Mouse (Mus musculus) cortical plate, adult 2 months (tissue): ENCODE data around the gene Rdm1. TPM values are rescaled to one million over a fixed set of nuclear protein-coding genes. Genes with fewer than 3 reads are reported as not detected.
"Not testable (repeated sequence)": the region's sequence is repeated elsewhere in the genome, so short reads cannot be mapped to it uniquely, and the experiment has no call there.

ENCODE experiments used
- H3K27ac ChIP-seq: fragments of 200-500 bp; 2 replicates; pipeline ENCODE4 v1.5.1; 2012; ENCODE audit warnings: low read length, control low read depth, inconsistent platforms; ENCODE audit not compliant: insufficient read depth
- H3K4me1 ChIP-seq: fragments of 200-500 bp; 2 replicates; pipeline ENCODE4 v1.6.1; 2011; ENCODE audit warnings: low read length; ENCODE audit not compliant: control insufficient read depth, insufficient read depth
- H3K4me3 ChIP-seq: fragments of 200-500 bp; 2 replicates; pipeline ENCODE4 v1.5.1; 2011; ENCODE audit warnings: mild to moderate bottlenecking, low read length, control low read depth; ENCODE audit not compliant: insufficient read depth
- CTCF ChIP-seq: fragments of 200-500 bp; IDR thresholded peaks from 2 replicates; pipeline ENCODE4 v1.5.1; 2011; ENCODE audit warnings: mild to moderate bottlenecking, control low read depth, low read length; ENCODE audit not compliant: insufficient read depth; ENCODE audit errors: extremely low read depth
- POLR2A ChIP-seq: fragments of 200-500 bp; IDR thresholded peaks from 2 replicates; pipeline ENCODE4 v1.6.1; 2011; ENCODE audit warnings: mild to moderate bottlenecking, low read length, control low read depth; ENCODE audit not compliant: insufficient read depth; ENCODE audit errors: extremely low read depth
- polyA plus RNA-seq: library from polyadenylated mRNA; depleted of rRNA; stranded (reverse); fragments of >200 nt; gene quantifications from 2 replicates; pipeline ENCODE4 v1.2.3, GENCODE M21; 2012

Gene Rdm1
- polyA plus RNA-seq, 1 experiment: 13.0 TPM

DNA sequence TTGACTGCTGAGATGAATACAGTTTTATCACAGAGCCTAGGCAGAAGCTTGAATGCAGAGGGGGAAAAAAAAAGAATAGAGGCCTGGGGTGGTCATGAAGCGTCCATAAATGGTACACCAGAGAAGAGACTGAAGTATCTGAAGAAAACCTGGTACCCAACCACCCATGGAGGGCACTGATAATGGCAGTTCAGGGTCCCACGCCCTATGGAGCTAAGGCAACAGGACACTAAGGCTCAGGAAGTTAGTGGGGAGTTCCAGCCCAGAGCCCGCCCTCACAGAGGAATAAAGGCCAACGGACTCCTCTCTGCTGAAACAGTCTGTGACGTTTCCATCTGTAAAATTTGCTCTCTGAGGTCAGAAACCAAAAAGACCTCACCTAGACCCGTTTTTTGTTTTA, 11.6 kb upstream of the Rdm1 start:
- Histone ChIP-seq H3K4me1 (peaks cover 2% of the 10 kb centered on the region; the same call in 1 of the 2 replicates), H3K4me3 (no peak overlapping the region), H3K27ac (no peak overlapping the region)
- TF ChIP-seq POLR2A (no peak), CTCF (no peak)

DNA sequence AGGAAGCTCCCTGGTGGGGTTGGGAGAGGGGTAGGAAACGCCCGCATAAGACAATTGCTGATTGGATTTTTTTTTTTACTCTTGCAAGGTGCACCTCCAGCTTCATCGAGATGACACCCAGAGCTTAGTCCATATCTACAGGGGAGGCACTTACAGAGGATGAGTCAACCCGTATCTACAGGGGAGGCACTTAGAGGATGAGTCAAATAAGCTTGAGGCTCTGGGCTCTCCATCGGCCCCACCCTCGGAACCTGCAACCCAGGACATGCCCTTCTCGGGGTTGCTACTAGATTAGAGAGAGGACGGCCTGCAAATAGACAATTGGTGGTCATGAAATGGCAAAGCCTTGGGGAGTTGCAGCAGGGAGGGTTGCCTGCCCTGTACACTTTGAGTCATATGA, 10.9 kb upstream of the Rdm1 start:
- Histone ChIP-seq H3K4me1 (0 out of 2 replicates have a peak, but pooled peaks cover 2% of the 10 kb centered on the region), H3K4me3 (no peak overlapping the region), H3K27ac (no peak overlapping the region)
- TF ChIP-seq POLR2A (no peak), CTCF (no peak)

DNA sequence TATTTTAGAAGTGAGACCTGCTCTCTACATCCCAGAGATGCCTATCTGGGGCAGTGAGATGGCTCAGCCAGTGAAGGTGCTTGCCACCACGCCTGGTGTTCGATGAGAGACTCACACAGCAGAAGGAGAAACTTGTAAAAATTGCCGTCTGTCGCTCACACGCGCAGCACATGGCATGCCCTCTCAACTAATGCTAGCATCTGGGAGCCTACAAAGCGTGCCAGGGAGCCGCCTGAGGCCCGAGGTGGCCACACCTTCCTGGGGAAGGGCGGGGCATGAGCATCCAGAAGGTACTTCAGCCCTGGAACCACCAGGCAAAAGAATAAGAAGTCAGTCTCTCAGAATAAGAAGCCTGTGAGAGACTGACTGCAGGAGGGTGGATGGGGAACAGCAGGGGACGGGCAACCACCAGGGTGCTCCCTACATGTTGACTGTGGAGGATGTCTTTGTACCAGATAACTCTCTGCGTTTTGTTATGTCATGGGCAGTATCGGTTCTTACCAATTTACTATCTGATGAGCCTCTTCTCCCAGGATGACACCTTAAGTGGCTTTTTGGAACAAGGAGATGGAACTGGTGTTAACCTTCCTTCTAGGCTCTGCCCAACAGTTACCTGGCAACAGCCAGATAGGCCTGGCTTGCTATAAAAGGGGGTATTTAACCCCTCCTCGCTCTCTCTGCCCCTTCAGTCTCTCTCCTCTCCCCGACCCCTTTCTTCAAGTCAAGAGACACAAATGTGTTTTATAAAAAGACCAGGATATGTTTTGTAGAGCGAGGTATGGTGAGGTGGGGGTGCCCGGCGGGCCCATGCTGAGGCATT, 9.8 kb upstream of the Rdm1 start:
- H3K4me3 ChIP-seq: no peak overlapping the region
- H3K27ac ChIP-seq: no peak overlapping the region
- TF ChIP-seq CTCF: no peak
- TF ChIP-seq POLR2A: no peak
- H3K4me1 ChIP-seq: 0 out of 2 replicates have a peak, but pooled peaks cover 2% of the 10 kb centered on the region

- Histone ChIP-seq H3K4me1 (0 out of 2 replicates have a peak, but pooled peaks cover 2% of the 10 kb centered on the region), H3K4me3 (no peak overlapping the region), H3K27ac (no peak overlapping the region)
- no peak for TF ChIP-seq POLR2A
- TF ChIP-seq CTCF: no peak
Observed at GRCm38 (mm10) chr11:101617849-101618248, 9.1 kb upstream of the Rdm1 start.

DNA sequence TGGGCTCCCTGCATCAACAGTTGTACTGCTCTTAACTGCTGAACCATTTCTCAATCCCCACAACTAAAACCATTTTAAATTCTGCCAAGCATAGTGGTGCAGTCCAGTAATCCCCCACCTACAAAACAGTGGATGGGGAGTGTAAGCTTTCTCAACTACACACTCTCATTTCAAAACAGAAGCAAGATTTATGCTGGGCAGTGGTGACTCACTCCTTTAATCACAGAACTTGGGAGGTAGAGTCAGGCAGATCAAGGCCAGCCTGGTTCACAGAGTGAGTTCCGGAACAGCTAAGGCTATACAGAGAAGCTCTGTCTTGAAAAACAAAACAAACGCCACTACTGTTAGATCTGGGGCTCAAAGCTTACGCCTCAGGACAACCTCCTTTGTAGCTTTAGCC, 8.4 kb upstream of the Rdm1 start:
- H3K27ac ChIP-seq: no peak overlapping the region
- TF ChIP-seq POLR2A (no peak), CTCF (no peak)
- 0 out of 2 replicates have a peak, but pooled peaks cover 2% of the 10 kb centered on the region for H3K4me1 ChIP-seq
- H3K4me3 ChIP-seq: no peak overlapping the region

- not testable (repeated sequence) for H3K4me1 ChIP-seq
Observed at GRCm38 (mm10) chr11:101620022-101620655, 6.9 kb upstream of the Rdm1 start.

GRCm38 (mm10) chr11:101626649-101626994, 373 bp upstream of the Rdm1 start:
- TF ChIP-seq CTCF: no peak
- TF ChIP-seq POLR2A: no peak
- no peak overlapping the region for H3K27ac ChIP-seq
- H3K4me1 ChIP-seq: no peaks in the 10 kb centered on the region
- peak overlapping the region; percentile 23 for H3K4me3 ChIP-seq

More at GRCm38 (mm10) chr11:101620022-101620655, 6.9 kb upstream of the Rdm1 start:
- H3K4me3 ChIP-seq, H3K27ac ChIP-seq: not testable (repeated sequence)

DNA sequence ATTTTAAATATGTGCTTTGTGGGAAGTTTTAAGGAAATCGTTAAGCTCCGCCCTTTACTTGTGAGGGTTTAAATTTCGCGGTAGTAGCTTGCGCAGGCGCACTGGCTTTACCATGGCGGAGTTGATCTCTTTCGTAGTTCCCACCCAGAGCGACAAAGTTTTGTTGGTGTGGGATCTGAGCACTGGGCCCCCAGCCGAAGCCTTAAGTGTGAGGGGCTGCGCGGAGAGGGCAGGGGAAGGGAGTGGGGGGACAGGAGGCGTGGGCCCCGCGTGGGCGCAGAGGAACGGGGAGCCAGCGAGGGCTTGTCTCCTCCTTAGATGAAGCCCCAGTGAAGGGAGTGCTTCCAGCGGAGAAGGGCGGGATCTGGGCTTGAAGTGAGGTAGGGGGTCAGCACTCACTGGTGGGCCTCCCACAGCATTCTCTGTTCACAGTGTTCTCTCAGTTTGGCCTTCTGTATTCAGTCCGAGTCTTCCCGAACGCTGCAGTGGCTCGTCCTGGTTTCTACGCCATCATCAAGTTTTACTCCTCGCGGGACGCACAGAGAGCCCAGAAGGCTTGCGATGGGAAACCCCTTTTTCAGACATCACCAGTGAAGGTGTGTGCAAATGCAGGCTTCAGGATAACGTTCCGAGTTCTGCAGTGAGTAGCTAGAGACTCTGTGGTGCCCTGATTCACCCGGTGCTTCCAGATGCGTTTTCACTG, 1.0 kb downstream of the Rdm1 start:
- Histone ChIP-seq H3K4me3 (peak overlapping the region; percentile 49), H3K27ac (no peak overlapping the region), H3K4me1 (no peaks in the 10 kb centered on the region)
- TF ChIP-seq POLR2A: no peak
- TF ChIP-seq CTCF: no peak

DNA sequence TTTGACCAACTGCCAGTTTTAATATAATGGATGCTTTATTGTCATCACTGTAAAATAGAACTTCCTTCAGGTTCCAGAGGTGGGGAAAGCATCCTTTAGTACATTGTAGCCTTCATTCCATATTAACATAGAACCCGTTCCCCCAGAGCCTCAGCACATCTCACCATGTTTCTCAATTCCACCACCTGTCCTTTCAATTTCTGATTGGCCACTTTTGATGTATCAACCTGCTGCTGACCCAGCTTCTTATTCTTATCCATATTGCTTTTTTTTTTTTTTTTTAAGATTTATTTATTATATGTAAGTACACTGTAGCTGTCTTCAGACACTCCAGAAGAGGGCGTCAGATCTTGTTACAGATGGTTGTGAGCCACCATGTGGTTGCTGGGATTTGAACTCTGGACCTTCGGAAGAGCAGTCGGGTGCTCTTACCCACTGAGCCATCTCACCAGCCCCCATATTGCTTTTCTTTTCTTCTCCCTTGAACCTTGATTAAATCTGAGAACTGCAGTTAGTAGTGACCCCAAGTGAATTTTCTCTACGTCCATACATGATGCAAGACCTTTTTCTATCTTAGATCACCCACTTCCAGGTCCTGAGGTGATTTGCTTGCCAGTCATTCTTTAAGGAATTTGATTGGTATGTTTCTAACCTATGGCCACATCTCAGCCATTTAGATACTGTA, 1.9 kb downstream of the Rdm1 start:
- not testable (repeated sequence) for H3K4me1 ChIP-seq, H3K27ac ChIP-seq, H3K4me3 ChIP-seq
